Mouse (Mus musculus): ENCODE measurements at regions not wholly inside any gene's neighbourhood (a gene's known extent, or its start where the extent isn't known, plus 50 kb on each side); places are given as distances from the start of the nearest gene placed in this dataset.
A peak's percentile ranks its signal among the peaks of the same experiment; 100 is the strongest.
"Not testable (repeated sequence)": the region's sequence is repeated elsewhere in the genome, so short reads cannot be mapped to it uniquely, and the experiment has no call there.

DNA sequence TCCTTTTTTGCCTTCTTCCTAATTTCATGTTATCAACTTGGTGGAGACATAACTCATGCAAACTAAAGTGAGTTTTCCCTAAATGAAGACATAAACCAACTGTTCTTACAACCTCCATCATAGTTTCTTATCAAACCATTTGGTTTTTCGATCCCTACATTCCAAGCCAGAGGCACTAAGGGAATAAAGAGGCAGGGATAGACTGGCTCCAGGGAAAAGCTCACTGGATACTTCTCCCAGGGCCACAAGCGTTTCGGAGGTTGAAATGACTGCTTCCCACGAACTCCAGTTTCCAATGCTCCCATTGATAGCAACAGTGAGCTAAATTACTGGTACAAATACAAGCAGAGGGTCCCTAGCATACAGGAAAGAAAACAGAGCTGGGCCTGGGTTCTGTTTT lies 178.4 kb upstream of the Otx2 start:
- DNase-seq (ENCODE audit: low spot score in 2 of 2): no peak

DNA sequence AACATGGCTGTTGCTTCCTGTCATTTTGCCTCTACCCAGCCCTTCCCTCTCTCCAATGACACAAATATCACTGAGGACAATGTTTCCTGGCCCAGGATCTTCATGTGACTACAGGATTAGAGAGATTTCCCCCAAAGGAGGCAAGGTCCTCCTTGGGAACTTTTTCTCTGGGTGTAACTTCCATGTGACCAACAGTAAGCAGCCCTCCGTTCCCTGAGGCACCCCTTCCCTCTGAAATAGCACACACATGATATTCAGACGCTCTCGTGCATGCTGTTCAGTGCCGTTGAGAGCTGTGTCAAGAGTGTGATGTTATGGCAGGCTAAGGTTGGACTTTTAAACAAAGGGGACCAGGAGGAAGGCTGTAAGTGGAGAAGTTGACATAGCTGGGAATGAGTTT lies 169.2 kb upstream of the Otx2 start:
- DNase-seq (ENCODE audit: low spot score in 2 of 2): no peak

DNA sequence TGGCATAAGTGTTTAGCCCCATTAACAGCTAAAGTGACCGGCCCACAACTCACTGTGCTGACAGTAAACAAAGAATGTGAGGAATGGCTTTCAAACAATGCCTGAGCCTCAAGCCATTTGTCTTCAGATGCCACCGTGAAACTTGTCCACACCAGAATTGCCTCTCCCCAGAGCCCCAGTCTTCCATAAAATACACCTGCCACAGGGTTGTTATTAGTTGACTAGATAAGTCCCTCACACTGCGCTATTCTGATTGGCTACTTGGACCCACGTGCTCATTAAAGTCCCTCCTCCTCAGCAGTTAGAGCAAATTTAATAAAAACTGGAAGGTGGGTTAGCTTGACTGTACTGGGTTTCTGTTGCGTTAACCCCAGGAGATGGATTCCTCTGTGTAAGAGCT lies 167.7 kb upstream of the Otx2 start:
- no peak for DNase-seq (ENCODE audit: low spot score in 2 of 2)

DNA sequence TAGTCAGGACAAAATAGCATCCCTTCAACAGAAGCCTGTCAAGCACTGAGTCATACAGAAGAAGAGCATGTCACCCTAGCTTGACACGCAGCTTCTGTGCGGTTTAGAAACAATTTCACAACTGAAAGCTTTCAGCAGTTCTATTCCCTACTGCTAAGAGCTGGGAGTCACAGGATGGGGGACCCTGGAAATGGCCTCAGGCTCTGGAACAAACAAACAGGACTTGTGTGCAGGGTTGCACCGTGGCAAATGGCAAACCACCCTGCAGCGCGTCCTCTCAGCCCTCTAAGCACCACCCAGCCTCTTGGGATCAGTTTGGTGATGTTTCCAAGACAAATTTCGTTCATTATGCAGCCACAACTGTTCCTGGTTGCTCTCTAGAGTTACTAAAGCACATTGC lies 163.6 kb upstream of the Otx2 start:
- DNase-seq (ENCODE audit: low spot score in 2 of 2): no peak

DNA sequence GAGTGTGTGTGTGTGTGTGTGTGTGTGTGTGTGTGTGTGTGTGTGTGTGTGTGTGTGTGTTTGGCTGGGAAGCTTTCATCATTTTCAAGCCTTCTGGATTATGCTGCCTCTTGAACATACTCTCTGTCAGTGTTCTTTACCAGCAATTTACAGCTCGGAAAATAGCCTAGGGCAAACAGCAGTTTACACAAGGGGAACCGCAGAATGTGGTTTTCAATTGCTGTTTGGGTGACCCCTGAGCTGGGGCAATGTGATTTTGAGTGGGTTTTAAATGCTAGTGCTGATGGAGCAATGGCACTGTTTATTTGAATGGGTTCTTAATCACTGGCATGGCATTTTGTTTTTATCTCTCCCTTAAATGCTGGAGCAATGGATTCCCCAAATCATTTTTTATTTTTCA lies 162.5 kb upstream of the Otx2 start:
- no peak for DNase-seq (ENCODE audit: low spot score in 2 of 2)

DNA sequence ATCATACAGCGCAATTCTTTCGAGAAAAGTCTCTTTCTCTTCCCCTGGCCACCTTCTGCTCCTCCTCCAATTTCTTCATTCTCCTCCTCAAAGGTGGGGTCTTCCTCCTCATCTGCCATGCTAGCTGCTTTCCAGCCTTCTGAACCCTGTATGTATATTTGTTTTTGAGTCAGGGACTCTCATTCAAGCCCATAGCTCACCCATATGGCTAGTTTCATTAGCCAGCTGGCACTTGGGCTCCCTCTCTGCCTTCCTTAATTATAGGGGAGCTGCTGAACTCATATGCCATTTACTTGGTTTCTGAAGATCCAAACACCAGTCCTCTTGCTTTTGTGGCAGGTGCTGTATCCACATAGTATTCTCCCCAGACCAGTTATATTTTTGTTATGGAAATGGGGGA lies 160.8 kb upstream of the Otx2 start:
- no peak for DNase-seq (ENCODE audit: low spot score in 2 of 2)

DNA sequence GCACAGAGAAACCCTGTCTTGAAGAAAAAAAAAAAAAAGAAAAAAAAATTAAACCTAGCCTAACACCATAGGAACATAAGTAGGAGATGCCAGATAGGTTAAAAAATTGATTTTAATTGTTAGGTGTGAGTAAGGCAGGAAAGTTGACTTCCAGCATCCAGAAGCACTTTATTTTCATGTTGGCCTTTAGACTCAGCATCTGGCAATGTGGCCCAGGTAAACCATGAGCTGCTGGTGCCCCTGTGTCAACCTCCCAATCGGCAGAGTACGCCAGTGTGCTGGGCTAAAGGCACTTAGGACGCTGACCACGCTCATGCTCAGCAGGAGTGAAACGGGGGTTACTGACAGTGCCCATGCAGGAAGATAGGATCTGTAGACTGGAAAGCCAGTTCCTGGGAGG lies 152.8 kb upstream of the Otx2 start:
- DNase-seq (ENCODE audit: low spot score in 2 of 2): no peak

DNA sequence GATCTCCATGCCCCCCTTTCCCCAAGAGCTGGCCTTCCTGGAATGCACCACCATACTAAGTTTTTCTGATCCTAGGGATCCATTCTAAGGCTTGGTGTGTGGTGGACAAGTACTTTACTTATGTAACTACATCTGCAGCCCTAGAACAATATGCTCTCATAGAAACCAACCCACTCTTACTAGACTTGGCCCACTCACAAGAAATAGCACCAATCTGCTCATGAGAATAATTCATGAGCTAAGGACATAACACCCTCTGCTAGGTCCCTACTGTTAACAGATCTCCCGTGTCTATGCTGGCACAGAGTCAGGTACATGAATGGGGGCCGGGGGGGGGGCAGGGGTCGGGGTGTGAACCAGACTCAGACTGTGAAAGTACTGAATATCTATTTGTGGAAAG lies 150.8 kb upstream of the Otx2 start:
- no peak for DNase-seq (ENCODE audit: low spot score in 2 of 2)

DNA sequence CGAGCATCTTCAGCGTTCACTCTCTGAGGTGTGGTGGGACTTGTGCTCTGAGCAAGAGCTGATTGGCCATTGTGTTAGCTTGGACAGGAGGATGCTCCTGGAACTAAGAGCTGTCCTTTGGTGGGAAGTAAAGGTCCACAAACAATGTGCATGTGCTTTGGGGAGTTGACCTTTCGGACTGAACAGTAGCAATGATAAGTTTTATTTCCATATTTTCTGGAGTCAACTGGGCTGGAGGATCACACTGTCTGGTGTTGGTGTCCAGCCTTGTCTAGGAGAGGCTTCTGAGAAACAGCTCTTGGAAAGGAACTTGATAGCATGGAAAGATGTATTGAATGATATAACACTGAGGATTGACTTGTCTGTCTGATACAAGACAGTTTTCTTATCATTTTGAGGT lies 142.3 kb upstream of the Otx2 start:
- DNase-seq (ENCODE audit: low spot score in 2 of 2): no peak

DNA sequence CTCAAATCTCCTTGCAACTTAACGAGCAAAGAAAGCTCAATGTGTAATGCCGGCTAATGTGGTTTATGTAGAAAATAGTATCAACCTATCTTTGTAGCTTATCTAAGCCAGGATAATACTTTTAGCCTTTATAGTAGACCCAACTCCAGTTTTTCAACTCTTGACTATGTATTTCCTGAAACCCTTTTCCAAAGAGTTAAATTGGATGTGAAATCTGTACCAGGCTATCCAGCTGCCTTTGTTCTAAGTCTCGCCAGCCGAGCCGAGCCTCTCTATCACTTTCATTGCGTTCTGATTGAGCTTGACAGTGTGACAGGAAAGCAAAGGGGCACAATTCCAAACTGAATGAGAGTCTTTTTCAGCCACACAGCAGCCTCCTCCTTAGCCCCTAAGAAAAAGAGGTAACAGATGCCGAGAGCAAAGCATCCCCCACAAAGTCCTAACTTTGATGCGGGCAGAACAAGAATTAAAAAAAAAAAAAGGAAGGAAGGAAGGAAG lies 141.7 kb upstream of the Otx2 start:
- DNase-seq (ENCODE audit: low spot score in 2 of 2): no peak

DNA sequence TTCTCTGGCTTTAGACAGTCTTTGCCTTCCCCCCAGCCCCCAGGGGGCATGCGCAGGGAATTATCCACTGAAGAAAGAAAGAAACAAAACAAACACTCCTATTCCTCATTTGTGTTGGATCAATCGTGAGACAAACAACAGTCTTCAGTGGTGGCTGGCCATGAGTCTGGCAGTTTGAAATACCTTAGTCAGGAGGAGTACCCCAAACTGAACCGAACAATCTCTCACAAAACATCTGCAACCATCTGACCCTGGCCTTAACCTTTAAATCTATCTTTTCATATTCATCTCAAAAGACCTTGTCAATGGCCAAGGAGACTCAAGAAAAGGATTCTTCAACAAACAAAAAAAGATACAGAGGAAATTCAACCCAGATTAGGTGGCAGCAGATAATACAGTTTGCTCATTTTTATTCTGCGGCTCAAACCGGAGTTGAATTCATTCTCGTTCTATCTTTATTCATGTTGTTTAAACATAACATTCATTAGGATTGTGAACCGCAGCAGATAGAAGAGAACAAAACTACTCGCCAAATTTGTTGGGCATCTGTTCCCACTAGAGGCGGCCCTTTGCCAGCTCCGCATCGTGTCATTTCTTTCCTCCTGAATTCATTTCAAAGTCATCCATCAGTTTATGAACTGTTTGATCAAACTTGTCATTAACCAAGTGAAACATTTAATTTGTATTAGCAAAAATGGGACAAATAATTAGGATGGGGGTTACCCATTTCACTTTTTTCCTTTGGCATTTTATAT lies 139.3 kb upstream of the Otx2 start:
- DNase-seq (ENCODE audit: low spot score in 2 of 2): no peak

DNA sequence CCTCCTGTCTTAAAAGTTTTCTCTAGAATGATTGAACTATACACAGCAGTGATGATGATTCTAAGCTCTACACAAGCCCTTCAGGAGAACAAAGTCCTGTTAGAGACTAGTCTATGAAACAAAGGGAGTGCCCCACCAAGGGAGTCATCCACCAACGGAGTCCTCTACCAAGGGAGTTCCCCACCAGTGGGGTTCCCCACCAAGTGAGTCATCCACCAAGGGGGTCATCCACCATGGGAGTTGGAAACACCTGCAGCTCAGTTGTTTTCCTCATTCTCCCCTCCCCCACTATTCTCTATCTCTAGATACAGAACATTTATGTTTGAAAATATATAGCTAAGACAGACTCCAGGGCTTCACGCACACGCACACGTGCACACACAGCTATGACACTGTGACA lies 130.5 kb upstream of the Otx2 start:
- DNase-seq (ENCODE audit: low spot score in 2 of 2): no peak

DNA sequence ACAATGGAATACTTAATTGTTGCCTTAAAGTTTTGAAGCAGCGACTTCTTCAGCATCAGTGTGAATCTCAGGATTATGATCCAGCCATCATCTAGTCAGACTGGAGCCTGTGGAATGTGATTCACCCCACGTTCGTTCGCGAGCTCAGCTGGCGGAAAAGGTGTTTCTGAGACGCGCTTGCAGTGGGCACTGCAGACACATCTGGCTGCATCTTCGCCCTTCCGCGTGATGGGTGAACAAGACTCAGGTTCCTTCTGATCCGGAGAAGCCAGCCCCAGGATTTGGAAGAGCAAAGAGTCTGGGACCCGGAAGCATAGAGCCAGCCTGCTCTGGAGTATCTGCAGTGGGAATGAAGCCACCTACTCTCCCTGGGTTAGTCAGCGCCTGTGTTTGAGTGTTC lies 127.7 kb upstream of the Otx2 start:
- DNase-seq (ENCODE audit: low spot score in 2 of 2): peak in 1 of 2 experiments; percentile 1

DNA sequence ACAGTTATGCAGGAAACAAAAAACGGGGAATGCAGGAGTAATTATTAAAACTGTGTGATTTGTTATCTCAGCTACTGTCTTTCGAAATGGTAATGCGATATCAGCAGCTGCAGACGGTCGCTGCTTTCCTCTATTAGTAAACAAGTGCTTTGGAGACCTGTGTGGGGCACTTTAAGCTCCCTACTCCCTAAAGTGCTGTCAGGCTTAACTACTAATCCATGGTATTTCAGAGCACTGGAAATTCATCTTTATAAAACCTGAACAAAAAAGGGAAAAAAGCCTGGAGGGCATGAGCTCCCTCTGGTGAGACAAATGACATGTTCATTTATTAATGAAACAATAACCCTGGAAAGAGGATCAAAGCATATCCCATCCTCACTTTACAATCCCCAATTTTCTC lies 127.2 kb upstream of the Otx2 start:
- DNase-seq (ENCODE audit: low spot score in 2 of 2): no peak

DNA sequence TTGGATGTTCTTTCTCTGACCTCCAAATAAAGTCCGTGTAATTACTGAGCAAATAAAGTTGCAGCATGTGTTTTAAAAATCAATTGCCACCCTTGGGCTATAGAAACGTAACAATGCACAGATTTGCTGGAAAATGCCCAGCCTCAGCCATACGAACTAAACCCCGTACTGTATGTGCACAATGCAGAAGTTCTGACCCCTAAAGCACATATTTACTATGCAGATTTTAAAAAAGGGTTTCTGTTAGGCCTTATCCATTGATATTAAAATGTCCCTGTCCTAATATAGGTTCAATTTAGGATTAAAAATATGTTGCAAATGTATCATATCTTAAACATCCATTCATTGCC lies 126.5 kb upstream of the Otx2 start:
- no peak for DNase-seq (ENCODE audit: low spot score in 2 of 2)

DNA sequence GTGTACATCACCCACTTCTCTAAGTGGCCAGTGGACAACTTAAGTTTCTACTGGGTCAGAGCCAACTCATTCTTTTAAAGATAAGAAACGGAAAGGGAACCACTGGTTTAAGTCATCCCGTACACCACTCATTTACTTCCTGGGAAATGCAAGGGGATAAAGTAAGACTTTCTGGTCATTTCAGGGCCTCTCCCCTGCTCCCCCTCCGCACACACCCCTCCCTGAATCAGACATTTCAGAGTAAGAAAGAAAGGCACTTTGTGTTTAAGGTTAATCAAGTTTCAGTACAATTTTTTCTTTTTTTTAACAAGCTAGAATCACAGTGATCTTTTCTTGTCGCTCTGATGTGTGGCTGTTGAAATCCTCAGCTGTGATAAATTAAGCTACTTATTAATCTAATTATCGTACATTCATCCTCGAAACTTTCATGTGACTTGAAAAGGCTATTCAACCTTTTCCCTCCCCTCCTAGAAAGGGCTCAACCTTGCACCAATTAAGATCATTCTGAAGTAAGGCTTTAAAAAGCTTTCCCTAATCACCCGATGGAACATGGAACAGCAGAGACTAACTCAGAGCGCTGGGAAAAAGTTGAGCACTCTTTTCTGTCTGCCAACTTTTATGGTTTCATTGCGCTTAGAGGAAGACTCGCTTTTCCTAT lies 126.0 kb upstream of the Otx2 start:
- DNase-seq (ENCODE audit: low spot score in 2 of 2): no peak

DNA sequence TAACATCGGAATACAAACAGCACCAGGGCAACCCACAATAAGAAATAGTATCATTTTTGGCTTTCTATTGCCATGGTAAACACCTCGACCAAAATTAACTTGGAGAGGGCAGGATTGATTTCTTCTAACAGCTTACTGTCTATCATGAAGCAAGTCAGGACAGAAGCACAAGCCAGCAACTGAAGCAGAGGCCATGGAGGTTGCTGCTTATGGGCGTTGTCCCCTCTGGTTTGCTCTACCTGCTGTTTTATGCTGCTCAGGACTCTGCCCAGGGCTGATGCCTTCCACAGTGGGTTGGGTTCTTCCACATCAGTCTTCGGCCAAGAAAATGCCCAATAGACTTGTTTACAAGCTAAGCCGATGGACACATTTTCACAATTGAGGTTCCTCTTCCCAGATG lies 117.9 kb upstream of the Otx2 start:
- no peak for DNase-seq (ENCODE audit: low spot score in 2 of 2)

DNA sequence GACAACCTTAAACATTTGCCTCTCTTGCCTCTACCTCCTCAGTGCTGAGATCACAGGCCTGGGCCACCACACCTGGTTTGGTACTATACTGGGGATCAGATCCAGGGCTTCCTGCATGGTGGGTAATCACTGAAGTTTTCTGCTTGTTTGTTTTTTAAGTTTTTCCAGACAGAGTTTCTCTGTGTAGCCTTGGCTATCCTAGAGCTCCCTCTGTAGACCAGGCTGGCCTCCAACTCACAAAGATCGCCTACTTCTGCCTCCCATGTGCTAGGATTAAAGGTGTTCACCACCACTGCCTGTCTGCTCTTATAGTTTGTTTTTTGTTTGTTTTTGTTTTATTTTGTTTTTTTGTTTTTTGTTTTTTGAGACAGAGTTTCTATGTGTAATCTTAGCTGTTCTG lies 105.7 kb upstream of the Otx2 start:
- DNase-seq (ENCODE audit: low spot score in 2 of 2): no peak

DNA sequence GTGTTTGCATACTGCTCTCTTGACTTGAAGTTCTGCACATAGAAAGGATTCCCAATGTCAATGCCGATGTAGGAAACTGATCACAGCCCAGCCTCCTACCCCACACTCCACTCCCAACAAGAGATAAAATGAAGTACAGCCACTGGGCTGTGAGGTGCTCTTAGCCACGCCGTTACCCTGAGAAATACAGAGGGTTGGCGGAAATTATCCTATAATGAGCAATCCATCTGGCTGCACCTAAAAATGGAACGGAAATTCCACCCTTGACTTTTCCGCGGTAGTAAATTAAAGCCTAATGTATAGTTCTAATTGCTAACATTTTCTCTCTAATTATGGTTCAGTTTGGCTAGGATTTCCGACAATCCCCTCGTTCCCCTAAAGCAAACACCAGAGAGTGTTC lies 97.2 kb upstream of the Otx2 start:
- no peak for DNase-seq (ENCODE audit: low spot score in 2 of 2)

DNA sequence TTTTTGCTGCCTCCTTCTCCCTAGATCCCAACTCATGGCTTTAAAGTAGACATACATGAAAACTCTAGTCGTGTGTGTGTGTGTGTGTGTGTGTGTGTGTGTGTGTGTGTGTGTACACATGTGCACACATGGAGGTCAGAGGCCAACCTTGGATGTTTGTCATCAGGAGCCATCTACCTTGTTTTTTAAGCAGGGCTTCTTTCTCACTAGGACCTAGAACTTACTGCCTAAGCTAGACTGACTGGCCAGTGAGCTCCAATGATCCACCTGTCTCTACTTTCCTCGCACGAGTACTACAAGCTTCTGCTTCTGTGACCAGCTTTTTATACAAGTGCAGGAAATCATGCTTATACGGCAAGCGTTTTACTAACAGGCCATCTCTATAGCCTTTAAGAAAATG lies 89.1 kb upstream of the Otx2 start:
- no peak for DNase-seq (ENCODE audit: low spot score in 2 of 2)

DNA sequence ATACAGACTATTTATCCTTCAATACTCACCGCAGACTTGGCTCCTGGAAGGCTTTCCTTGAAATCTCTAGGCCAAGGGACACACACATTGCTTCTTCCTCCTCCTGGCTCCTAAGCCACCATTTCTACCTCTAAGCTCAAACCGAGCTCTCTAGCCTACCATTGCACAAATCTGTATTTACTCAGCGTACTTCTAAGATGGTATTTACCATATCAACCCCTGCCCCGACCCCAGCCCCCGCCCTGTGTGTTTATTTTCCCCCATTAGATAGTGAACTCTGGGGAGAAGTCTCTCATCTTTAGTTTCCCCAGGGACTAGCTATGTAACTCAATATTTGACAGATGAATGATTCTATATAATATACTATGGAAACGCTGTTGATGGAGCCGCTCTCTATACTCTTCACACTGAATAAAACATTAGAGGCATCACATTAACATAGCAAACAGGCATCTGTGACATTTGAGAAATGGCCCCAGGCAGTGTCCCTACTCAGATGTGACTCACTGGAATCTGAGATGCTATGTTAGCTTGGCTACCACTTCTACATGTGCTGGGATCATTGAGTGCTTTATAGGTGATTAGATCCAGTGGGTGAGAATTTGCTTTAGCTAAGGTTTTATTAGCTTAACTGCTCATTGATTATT lies 87.5 kb upstream of the Otx2 start:
- DNase-seq (ENCODE audit: low spot score in 2 of 2): no peak

DNA sequence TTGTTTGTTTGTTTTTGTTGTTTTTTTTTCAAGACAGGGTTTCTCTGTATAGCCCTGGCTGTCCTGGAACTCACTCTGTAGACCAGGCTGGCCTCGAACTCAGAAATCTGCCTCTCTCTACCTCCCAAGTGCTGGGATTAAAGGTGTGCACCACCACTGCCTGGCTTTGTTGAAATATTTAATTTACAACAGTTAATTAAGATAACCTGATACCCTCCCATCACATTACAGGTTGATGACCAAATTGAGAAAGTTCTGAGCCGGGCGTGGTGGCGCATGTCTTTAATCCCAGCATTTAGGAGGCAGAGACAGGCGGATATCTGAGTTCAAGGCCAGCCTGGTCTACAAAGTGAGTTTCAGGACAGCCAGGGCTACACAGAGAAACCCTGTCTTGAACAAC lies 81.5 kb upstream of the Otx2 start:
- DNase-seq (ENCODE audit: low spot score in 2 of 2): not testable (repeated sequence)

DNA sequence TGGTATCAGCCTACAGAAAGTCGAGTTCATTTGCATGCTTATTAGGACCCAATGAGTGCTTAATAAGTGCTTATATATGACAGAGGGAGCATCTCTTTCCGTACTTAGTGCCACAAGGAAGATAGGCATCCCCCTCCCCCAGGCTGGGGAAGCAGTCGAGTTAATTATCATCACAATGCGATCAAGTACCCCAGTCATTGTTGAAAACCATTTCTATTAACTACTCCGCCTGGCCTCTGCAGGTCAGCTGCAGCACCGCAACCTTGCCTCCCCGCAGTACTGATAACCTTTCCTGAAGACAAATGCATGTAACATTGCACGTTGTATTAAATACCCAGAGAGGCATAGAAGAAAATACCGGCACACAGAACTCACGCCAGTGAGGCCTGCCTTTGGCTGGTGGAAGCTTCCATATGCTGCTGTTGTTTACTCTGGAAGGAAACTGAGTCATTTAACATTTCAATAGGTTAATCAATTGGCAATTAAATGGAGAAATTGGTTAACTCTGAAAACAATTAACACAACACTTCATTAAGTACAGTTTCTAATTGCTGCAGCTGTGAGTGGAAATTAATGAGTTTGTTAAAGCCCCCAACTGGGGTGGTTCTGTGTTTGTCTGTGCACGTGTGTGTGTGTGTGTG lies 80.6 kb upstream of the Otx2 start:
- no peak for DNase-seq (ENCODE audit: low spot score in 2 of 2)
